Mouse (Mus musculus) lung, postnatal 14 days (tissue): Measurements from ENCODE around the gene Dpp6.
"Not testable (repeated sequence)": the region's sequence is repeated elsewhere in the genome, so short reads cannot be mapped to it uniquely, and the experiment has no call there.

ENCODE experiments used
- DNase-seq: peaks from one replicate; pipeline ENCODE4 v3.0.0; 2021

Dpp6 gene

GRCm38 (mm10) chr5:27402616-27403015, 585.6 kb downstream of the Dpp6 start:
- no peak for DNase-seq

GRCm38 (mm10) chr5:27408854-27409253, 591.9 kb downstream of the Dpp6 start:
- DNase-seq: no peak

- DNase-seq: peak; percentile 20
Measured at GRCm38 (mm10) chr5:27413023-27413422, 596.0 kb downstream of the Dpp6 start.

GRCm38 (mm10) chr5:27415518-27415917, 598.5 kb downstream of the Dpp6 start:
- no peak for DNase-seq

- peak; percentile 1 for DNase-seq
Measured at GRCm38 (mm10) chr5:27416571-27416970, 599.6 kb downstream of the Dpp6 start.

GRCm38 (mm10) chr5:27417398-27417797, 600.4 kb downstream of the Dpp6 start:
- DNase-seq: no peak

- DNase-seq: no peak
Measured at GRCm38 (mm10) chr5:27418856-27419255, 601.9 kb downstream of the Dpp6 start.

- no peak for DNase-seq
Measured at GRCm38 (mm10) chr5:27421090-27421635, 604.2 kb downstream of the Dpp6 start.

- no peak for DNase-seq
Measured at GRCm38 (mm10) chr5:27423766-27424165, 606.8 kb downstream of the Dpp6 start.

GRCm38 (mm10) chr5:27424484-27425080, 607.6 kb downstream of the Dpp6 start:
- no peak for DNase-seq

GRCm38 (mm10) chr5:27426200-27426599, 609.2 kb downstream of the Dpp6 start:
- no peak for DNase-seq

GRCm38 (mm10) chr5:27433584-27433983, 616.6 kb downstream of the Dpp6 start:
- no peak for DNase-seq

GRCm38 (mm10) chr5:27453201-27453845, 636.3 kb downstream of the Dpp6 start:
- no peak for DNase-seq

GRCm38 (mm10) chr5:27454386-27454785, 637.4 kb downstream of the Dpp6 start:
- no peak for DNase-seq

- no peak for DNase-seq
Measured at GRCm38 (mm10) chr5:27456981-27457380, 640.0 kb downstream of the Dpp6 start.

- DNase-seq: no peak
Measured at GRCm38 (mm10) chr5:27457686-27458085, 640.7 kb downstream of the Dpp6 start.

GRCm38 (mm10) chr5:27474964-27475465, 658.0 kb downstream of the Dpp6 start:
- no peak for DNase-seq

- DNase-seq: no peak
Measured at GRCm38 (mm10) chr5:27481706-27482105, 664.7 kb downstream of the Dpp6 start.

GRCm38 (mm10) chr5:27486138-27486537, 669.1 kb downstream of the Dpp6 start:
- DNase-seq: no peak

GRCm38 (mm10) chr5:27490942-27491341, 673.9 kb downstream of the Dpp6 start:
- no peak for DNase-seq

- DNase-seq: not testable (repeated sequence)
Measured at GRCm38 (mm10) chr5:27501338-27501737, 684.3 kb downstream of the Dpp6 start, which contains the start of gene Speer4b. Speer4b (minus strand) TSS chr5:27501438.

- DNase-seq: no peak
Measured at GRCm38 (mm10) chr5:27518716-27519115, 701.7 kb downstream of the Dpp6 start.

- no peak for DNase-seq
Measured at GRCm38 (mm10) chr5:27526906-27527305, 709.9 kb downstream of the Dpp6 start.

- DNase-seq: peak; percentile 14
Measured at GRCm38 (mm10) chr5:27544816-27545270, 727.8 kb downstream of the Dpp6 start.
